Mouse (Mus musculus) kidney, postnatal 10 days (tissue): Measurements from ENCODE around the gene Actl10.

Source experiments
- DNase-seq: peaks from one replicate; pipeline ENCODE4 v3.0.0; 2021; ENCODE audit warnings: mixed read lengths

The Actl10 gene

GRCm38 (mm10) chr2:154551927-154552326 is 351 bp downstream of the Actl10 start:
- peak; percentile 24 for DNase-seq

GRCm38 (mm10) chr2:154552424-154552907 is 890 bp downstream of the Actl10 start:
- peak; percentile 81 for DNase-seq

DNA sequence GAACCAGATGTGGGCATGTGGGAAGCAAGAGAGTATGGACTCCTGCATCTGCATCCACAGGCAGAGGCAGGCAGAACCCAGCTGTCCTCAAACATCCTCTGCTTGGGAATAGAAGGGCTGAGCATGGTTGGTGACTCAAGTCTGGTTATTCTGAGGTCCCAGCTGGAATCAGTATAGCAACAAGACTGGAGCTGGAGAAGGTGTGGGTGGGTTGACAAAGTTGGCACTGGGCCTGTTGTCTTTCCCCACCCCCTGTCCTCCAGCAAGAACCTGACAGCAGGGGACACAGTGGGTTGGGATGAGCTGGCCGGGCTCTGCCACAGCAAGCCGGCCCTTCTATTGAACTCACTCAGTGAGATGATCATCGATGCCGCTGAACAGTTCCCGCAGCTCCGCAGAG is 3.7 kb downstream of the Actl10 start:
- DNase-seq = no peak

DNA sequence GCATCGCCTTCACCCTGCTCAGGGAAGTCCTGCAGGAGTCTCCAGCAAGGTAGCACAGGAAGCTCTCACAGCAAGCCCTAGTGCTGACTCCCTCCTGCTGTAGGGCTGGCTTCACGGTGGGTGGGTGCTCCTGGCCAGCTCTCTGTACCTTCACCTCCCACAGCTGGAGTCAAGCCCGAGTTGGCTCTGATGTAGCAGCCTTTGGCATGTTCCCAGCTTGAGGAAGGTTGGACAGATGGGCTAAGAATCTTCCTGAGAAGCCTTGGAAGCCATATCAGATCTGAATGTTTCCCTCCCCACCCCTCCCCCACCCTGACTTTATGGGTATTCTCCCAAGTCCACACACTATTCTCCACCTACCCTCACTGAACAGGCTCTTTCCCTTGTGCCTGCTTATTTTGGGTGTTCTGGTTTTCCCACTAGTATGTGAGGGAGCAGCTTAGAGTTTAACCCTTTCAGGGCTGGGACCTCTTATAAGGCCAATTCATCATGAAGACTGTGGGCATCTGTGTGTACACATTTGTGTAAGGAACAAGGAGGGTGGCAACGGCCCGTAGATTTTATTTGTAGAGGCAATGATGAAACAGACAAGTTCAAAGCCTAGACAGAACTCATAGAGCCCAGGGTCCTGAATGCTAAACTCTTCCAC is 5.7 kb downstream of the Actl10 start:
- peak; percentile 60 for DNase-seq

GRCm38 (mm10) chr2:154558264-154559039 is 6.9 kb downstream of the Actl10 start, which contains the start of gene Necab3:
Necab3 (minus strand) TSS chr2:154558890.
- peak; percentile 52 for DNase-seq

- peak; percentile 56 for DNase-seq
Measured at GRCm38 (mm10) chr2:154563612-154564170, 12.1 kb downstream of the Actl10 start.

DNA sequence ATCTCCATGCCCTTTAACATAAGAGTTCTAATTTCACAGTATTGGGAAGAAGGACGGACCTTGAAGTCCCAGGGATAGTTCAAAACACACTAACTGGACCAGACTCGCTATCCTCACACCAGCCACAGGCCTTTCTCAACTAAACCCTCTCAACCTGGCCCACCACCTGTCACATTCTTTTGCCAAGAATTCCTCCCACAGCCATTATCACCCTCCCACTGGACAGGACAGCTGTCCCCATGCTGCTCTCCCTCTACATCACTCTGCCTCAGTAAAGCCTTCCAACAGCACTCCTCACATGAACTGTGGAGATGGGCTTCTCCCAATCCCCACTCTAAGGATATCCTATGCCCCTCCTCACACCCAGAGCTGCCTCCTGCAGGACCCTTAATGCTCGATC is 14.0 kb downstream of the Actl10 start:
- DNase-seq = no peak

DNA sequence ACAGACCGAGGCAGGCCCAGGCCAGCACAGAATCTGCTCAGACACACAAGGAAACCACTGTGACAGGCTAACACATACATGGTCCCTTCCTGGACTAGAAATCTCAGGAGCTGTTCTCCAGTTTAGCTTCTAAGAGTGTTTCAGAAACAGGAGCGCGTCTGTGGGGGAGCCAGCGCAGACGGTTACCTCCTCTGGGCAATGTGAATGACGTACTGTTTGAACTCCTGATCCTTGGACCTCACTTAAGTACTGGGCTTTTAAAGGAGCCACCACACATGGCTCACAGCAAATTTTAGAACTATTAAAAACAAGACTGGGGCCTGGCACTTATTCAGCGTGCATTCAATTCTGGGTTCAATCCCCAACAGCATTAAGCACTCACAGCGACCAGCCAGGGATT is 15.1 kb downstream of the Actl10 start:
- DNase-seq = peak; percentile 43

DNA sequence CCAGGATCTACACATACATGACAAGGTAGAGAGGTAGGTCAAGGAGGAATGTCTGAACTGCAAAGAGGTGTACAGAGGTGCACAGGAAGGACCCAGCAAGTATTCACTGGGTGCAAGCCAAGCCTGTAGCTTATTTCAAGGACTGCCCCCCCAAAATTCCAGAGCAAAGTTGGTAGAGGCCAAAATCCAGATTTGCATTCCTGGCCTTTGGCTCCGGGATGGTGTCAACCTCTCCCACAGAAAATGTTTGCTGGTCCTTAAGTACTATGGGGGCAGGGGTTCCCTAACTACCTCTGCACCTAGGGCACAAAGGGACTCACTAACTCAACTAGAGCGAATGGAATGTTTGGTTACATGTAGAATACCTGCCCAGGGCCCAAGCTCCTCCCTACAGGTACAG is 16.2 kb downstream of the Actl10 start:
- DNase-seq = no peak

DNA sequence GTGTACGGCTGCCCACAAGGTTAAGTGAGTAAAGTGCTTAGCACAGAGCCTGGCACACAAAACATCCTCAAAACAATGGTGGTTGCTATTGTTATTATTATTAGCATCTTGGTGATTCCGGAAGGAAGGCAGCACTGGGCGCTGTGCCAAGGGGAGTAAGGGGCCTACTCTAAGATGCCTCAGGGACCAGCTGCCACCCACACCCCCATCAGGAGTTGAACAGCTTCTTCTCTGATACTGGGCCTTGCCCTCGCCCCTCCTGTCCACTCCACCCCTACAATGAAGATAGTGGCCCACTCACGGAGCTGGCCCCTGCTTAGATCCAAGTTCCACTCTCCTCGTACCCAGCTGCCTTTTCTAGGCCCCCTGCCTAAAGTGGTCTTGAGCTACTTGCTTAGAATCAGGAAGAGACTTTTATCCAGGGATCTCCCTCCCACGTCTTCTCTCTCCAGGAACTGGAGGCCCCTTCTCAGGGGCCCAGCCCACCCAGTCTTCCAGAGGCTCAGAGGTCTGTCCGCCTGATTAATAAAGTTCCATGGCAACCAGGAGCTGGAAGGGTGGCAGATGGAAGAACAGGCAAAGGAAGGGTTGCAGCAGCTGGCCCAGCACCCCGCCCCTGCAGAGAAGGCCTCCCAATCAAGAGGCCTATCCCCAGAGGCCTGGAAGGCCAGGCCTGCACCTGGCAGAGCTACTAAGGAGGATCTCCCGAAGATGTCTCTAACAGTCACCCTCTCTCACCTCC is 16.9 kb downstream of the Actl10 start:
- DNase-seq = peak; percentile 59

- peak; percentile 83 for DNase-seq
Measured at GRCm38 (mm10) chr2:154569071-154569748, 17.6 kb downstream of the Actl10 start.

- DNase-seq = peak; percentile 98
Measured at GRCm38 (mm10) chr2:154569836-154570286, 18.3 kb downstream of the Actl10 start, which contains the start of gene E2f1. E2f1 (minus strand) TSS chr2:154569892.

DNA sequence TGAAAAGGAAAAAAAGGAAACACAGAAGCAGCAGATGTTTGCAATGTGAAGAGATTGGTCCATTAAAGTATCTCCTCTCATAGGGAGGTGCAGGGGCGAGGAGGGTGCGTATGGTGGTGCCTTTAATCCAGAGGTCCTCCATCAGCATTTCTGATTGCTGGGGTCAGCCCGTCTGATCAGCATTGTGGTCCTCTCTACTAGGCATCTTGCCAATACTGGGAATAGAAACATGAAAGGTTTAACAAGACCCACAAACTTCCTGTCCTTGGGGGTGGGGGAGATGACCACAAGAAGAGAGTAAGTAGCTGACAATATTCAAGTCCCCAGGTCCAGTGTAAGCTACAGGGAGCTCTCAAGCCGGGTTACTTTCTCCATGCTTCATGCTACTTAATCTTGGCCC is 19.1 kb downstream of the Actl10 start:
- DNase-seq = no peak

GRCm38 (mm10) chr2:154571266-154571665 is 19.7 kb downstream of the Actl10 start:
- DNase-seq = no peak

DNA sequence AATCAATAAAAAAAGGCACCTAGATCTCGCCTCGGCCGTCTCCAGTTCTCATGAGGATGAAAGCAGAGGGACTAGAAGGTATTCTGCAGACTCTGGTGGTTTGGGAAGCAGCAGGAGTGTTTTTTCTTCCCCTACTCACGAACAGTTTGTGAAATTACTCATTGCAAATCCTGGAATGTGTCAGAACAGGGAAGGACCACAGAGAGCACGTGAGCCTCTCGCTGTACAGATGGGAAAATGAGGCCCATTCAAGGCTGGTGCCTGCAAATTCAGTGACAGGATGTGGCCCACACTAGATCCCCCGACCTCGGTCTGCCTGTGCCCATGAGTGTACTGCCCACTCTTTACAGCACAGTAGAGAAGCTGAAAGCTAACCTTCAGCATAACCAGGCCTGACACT is 20.4 kb downstream of the Actl10 start:
- no peak for DNase-seq

DNA sequence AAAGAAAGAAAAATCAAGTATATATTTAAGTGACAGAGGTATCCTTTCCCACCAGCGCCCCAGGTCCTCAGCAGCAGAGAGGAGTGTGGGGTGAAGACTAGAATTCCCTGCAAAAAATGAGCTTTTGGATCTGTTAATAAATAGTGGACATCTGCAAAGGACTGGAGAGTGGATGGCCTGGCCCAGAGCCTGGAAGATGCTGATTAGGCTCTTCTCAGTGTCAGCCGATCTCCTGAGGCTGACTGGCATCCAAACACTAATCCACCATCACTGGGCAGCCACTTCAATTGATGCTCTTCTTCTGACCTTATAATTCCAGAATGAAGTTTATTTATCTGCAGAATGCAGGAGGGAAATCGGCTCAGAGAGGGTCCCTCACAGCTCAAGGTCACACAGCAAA is 21.4 kb downstream of the Actl10 start:
- DNase-seq = no peak

GRCm38 (mm10) chr2:154574271-154574670 is 22.7 kb downstream of the Actl10 start:
- DNase-seq = no peak

GRCm38 (mm10) chr2:154576876-154577743 is 25.5 kb downstream of the Actl10 start:
- DNase-seq = no peak

- DNase-seq = no peak
Measured at GRCm38 (mm10) chr2:154577744-154578067, 26.1 kb downstream of the Actl10 start.

DNA sequence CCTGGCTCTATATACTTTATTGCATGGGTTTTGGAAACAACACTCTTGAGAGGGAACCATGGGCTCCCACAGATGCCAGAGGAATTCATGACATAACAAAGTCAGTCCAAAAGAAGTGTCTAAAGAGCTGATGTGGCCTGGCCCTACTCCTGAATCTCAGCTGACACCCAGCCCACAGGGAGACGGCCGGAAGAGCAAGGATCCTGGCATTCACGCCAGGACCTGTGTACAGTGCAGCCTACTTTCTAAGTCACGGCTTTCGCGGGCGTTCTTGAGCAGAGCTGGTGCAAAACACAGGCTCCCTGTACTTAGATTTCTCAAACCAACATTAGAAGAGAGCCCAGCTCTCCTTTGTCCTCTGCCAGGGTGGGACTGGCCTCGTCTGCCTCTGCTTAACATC is 29.0 kb downstream of the Actl10 start:
- no peak for DNase-seq

DNA sequence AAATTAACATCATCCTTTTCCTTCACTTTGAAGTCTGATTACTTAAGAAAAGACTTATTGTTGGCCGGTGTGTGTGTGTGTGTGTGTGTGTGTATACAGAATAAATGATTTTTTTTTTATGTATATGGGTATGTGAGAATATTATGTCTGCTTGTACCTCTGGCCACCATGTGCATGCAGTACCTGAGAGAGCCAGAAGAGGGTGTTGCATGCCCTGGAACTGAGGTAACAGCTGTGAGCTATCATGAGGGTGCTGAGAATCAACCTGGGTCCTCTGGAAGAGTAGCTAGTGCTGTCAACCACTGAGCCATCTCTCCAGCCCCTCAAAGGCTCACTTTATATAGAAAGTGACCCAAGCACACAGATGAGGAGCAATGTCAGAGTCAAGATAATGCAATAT is 29.8 kb downstream of the Actl10 start:
- DNase-seq = no peak
